Mouse (Mus musculus) testis, adult 2 months (tissue): ENCODE data around the gene Coro2b.

Source experiments
- CTCF ChIP-seq: fragments of 200-500 bp; IDR thresholded peaks from 2 replicates; pipeline ENCODE4 v1.5.1; 2012; ENCODE audit warnings: low read depth, mild to moderate bottlenecking, inconsistent platforms, low read length, moderate library complexity; ENCODE audit not compliant: control insufficient read depth, insufficient read depth, insufficient replicate concordance
- POLR2A ChIP-seq: fragments of 200-500 bp; IDR thresholded peaks from 2 replicates; pipeline ENCODE4 v1.6.1; 2012; ENCODE audit warnings: low read depth, mild to moderate bottlenecking, inconsistent platforms, low read length, moderate library complexity; ENCODE audit not compliant: control insufficient read depth

GRCm38 (mm10) chr9:62528527-62528926, 8.3 kb downstream of the Coro2b start:
- TF ChIP-seq CTCF (no peak), POLR2A (no peak)
